Mouse (Mus musculus) stomach, postnatal 0 days (tissue): ENCODE measurements around the gene Ints14.

Experiments
- CTCF ChIP-seq: IDR thresholded peaks from 2 replicates; pipeline ENCODE4 v1.5.1; 2016; ENCODE audit warnings: antibody characterized with exemption, low read depth, mild to moderate bottlenecking, moderate library complexity
- EP300 ChIP-seq: optimal IDR thresholded peaks from 2 replicates; pipeline ENCODE3; 2016; ENCODE audit warnings: antibody characterized with exemption

DNA sequence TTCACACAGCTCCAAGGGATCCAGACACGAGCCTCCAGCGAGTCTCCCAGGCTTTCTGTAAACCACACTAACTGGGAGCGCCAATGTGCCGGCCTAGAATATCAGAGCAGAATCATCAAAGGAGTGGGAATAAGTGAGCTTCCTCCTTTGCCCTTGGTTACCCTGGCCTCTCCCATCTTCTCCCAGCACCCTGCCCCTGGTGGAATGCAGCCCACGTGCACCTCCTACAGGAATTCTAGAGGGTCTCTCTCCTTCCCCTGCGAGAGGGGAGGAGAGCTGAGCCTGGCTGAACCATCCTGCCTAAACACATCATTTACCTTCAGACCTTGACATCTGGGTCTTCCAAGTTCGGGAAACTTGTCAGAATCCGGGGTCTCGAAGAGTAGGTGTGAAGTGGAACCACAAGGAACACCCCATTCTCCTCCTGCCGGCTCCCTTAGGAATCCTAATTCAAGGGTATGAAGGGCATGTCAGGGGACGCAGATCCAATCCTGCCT lies 9.5 kb upstream of the Ints14 start, which contains the start of gene Slc24a1:
- TF ChIP-seq CTCF (no peak), EP300 (no peak)
